Comparison of ENCODE assay signal across 8 mouse cellular contexts in genomic region chr8:83973161-83974031, GRCm38 (mm10). TPM values are rescaled to one million over a fixed set of nuclear protein-coding genes. Genes with fewer than 3 reads are reported as not detected.
A peak's percentile ranks its signal among the peaks of the same experiment; 100 is the strongest.
DNase-seq lines count a peak whose midpoint lies in the region; ATAC-seq and TF ChIP-seq lines count a peak whose summit lies in the region.

No protein-coding gene starts in this region.

- peak overlapping the region; percentile 66 for H3K4me3 ChIP-seq in C2C12 (ENCODE audit: insufficient read depth, poor library complexity, severe bottlenecking)
- peak overlapping the region; percentile 94 for H3K4me3 ChIP-seq in heart, embryonic 16.5 days (ENCODE audit: low read length)
- peak overlapping the region; percentile 73 to 84 for H3K4me3 ChIP-seq in liver, embryonic 14.5 days (ENCODE audit: insufficient read depth in 1 of 2, low read depth in 2 of 2, low read length in 2 of 2)
- peak overlapping the region; percentile 90 for H3K4me3 ChIP-seq in stomach, embryonic 14.5 days (ENCODE audit: low read depth, low read length)

- peak overlapping the region; percentile 85 for H3K27ac ChIP-seq in heart, embryonic 16.5 days (ENCODE audit: low read length)
- no peak overlapping the region for H3K27ac ChIP-seq in liver, embryonic 14.5 days
- peak overlapping the region; percentile 44; the same call in 1 of the 2 replicates for H3K27ac ChIP-seq in stomach, embryonic 14.5 days (ENCODE audit: low read length)

- H3K27me3 ChIP-seq in C2C12 (ENCODE audit: control insufficient read depth, insufficient read depth, insufficient read length) = no peaks in the 10 kb centered on the region
- H3K27me3 ChIP-seq in heart, embryonic 16.5 days (ENCODE audit: control insufficient read depth, insufficient read depth, low read length) = no peaks in the 10 kb centered on the region
- H3K27me3 ChIP-seq in liver, embryonic 14.5 days (ENCODE audit: control insufficient read depth, insufficient read depth, low read length) = no peaks in the 10 kb centered on the region
- H3K27me3 ChIP-seq in stomach, embryonic 14.5 days (ENCODE audit: control insufficient read depth, insufficient read depth, low read length) = no peaks in the 10 kb centered on the region

- 2% methylated on average over 37 of the region's 37 CpGs for WGBS in heart, embryonic 16.5 days
- WGBS in liver, embryonic 14.5 days (ENCODE audit: insufficient replicate concordance) = 7% methylated on average over 37 of the region's 37 CpGs
- 2% methylated on average over 37 of the region's 37 CpGs for WGBS in stomach, embryonic 14.5 days

- no peaks in the 10 kb centered on the region for H3K9me3 ChIP-seq in heart, embryonic 16.5 days (replicated peaks; ENCODE audit: control insufficient read depth, low read length)
- no peaks in the 10 kb centered on the region for H3K9me3 ChIP-seq in liver, embryonic 14.5 days (ENCODE audit: control insufficient read depth, low read length)
- H3K9me3 ChIP-seq in stomach, embryonic 14.5 days (ENCODE audit: control insufficient read depth, low read depth, low read length) = no peaks in the 10 kb centered on the region

- peaks cover 49% of the 10 kb centered on the region for H3K79me2 ChIP-seq in C2C12 (ENCODE audit: control insufficient read depth, insufficient read depth)

- peaks cover 7% of the 10 kb centered on the region for H3K79me3 ChIP-seq in C2C12 (ENCODE audit: low read depth)

- H3K4me2 ChIP-seq in heart, embryonic 16.5 days (ENCODE audit: low read depth, low read length) = peak overlapping the region; percentile 75
- H3K4me2 ChIP-seq in liver, embryonic 14.5 days (ENCODE audit: low read depth) = peak overlapping the region; percentile 99
- peak overlapping the region; percentile 98 for H3K4me2 ChIP-seq in stomach, embryonic 14.5 days (replicated peaks; ENCODE audit: low read depth, low read length)

- TF ChIP-seq CTCF in C2C12 (IDR thresholded peaks at IDR 0.05; ENCODE audit: control insufficient read depth, insufficient read depth, insufficient read length) = no peak
- TF ChIP-seq CTCF in liver, embryonic 14.5 days (IDR thresholded peaks at IDR 0.05; ENCODE audit: low read depth) = no peak

- peak; percentile 50 for DNase-seq in gastrocnemius, postnatal 10 days
- no peak for DNase-seq in gastrocnemius, adult 8-10 months (ENCODE audit: low spot score in 2 of 2)
- peak; percentile 73 for DNase-seq in cerebellum, adult 11-12 months
- no peak for DNase-seq in liver, embryonic 14.5 days (ENCODE audit: low read depth in 3 of 3, low spot score in 3 of 3)
- DNase-seq in layer of hippocampus, adult 9-11 months = no peak

- peak overlapping the region; percentile 97 for H3K9ac ChIP-seq in heart, embryonic 16.5 days (ENCODE audit: low read length)
- H3K9ac ChIP-seq in liver, embryonic 14.5 days (replicated peaks) = peak overlapping the region; percentile 75
- H3K9ac ChIP-seq in stomach, embryonic 14.5 days (replicated peaks; ENCODE audit: low read depth, low read length) = peak overlapping the region; percentile 83

- H3K4me1 ChIP-seq in heart, embryonic 16.5 days (ENCODE audit: control insufficient read depth, insufficient read depth, low read length) = peaks cover 42% of the 10 kb centered on the region
- H3K4me1 ChIP-seq in liver, embryonic 14.5 days (replicated peaks; ENCODE audit: control insufficient read depth in 2 of 2, insufficient read depth in 2 of 2, low read length in 1 of 2) = peaks cover 0 to 19% of the 10 kb centered on the region in 2 experiments; a peak in 3 of 4 replicates
- peaks cover 19% of the 10 kb centered on the region; the same call in 1 of the 2 replicates for H3K4me1 ChIP-seq in stomach, embryonic 14.5 days (ENCODE audit: control insufficient read depth, insufficient read depth, low read length)

- peaks cover 17% of the 10 kb centered on the region for H3K36me3 ChIP-seq in C2C12 (ENCODE audit: control insufficient read depth, insufficient read depth)
- peaks cover 8% of the 10 kb centered on the region for H3K36me3 ChIP-seq in heart, embryonic 16.5 days (ENCODE audit: control insufficient read depth, insufficient read depth)
- peaks cover 24% of the 10 kb centered on the region for H3K36me3 ChIP-seq in liver, embryonic 14.5 days (replicated peaks; ENCODE audit: control insufficient read depth, insufficient read depth, low read depth)
- H3K36me3 ChIP-seq in stomach, embryonic 14.5 days (ENCODE audit: control insufficient read depth, insufficient read depth, low read length) = peaks cover 4% of the 10 kb centered on the region; the same call in 1 of the 2 replicates

- TF ChIP-seq EP300 in liver, embryonic 14.5 days (IDR thresholded peaks at IDR 0.05; ENCODE audit: low read depth) = no peak

- H3ac ChIP-seq in C2C12 (ENCODE audit: control insufficient read depth, insufficient read length, low read depth) = peak overlapping the region; percentile 70

- peak; percentile 2 for ATAC-seq in heart, embryonic 16.5 days (replicated peaks; ENCODE audit: extremely low read depth, insufficient read depth, low FRiP score)
- peak; percentile 34 for ATAC-seq in liver, embryonic 14.5 days (ENCODE audit: insufficient read depth)
- ATAC-seq in stomach, embryonic 14.5 days (ENCODE audit: insufficient number of reproducible peaks, insufficient read depth, low FRiP score, low read depth) = peak; percentile 10

TF ChIP-seq in C2C12, 6 proteins besides CTCF, POLR2A, EP300 and RAD21:
- peak; percentile 59 for TF ChIP-seq MYOD1 (IDR thresholded peaks at IDR 0.05; ENCODE audit: control insufficient read depth, insufficient read length, low read depth)
- no peak for TF ChIP-seq MYOG (IDR thresholded peaks at IDR 0.05; ENCODE audit: control insufficient read depth, extremely low read depth, insufficient read length)
- TF ChIP-seq CEBPB (IDR thresholded peaks at IDR 0.05; ENCODE audit: low read depth) = no peak
TF ChIP-seq in C2C12: peak in this region for 1.

RNA-seq across cellular contexts. Expression of gene Prkaca, which starts 0.6 kb away (rescaled TPM):
- total RNA-seq in gastrocnemius, postnatal 10 days (2021) = 100 to 1,000 TPM; 490 to 518 TPM
- 100 to 1,000 TPM; 144 to 161 (median 159) TPM for total RNA-seq in gastrocnemius, adult 8-10 months (2022)
- polyA plus RNA-seq in C2C12 (2012; fragmentation: generic; extraction: Trizol) = 75.1 TPM
- 258 and 282 TPM in 2 replicates for polyA plus RNA-seq in heart, embryonic 16.5 days (2015; fragmentation: Nextera tagmentation; extraction: Ambion mirVana)
- polyA plus RNA-seq in liver, embryonic 14.5 days (2012; rRNA removed) = 19.9 and 24.8 TPM in 2 replicates
- 30.6 and 34.0 TPM in 2 replicates for polyA plus RNA-seq in liver, embryonic 14.5 days (2014; fragmentation: Nextera tagmentation; extraction: Ambion mirVana)
- 101 and 112 TPM in 2 replicates for polyA plus RNA-seq in stomach, embryonic 14.5 days (2014; fragmentation: Nextera tagmentation; extraction: Ambion mirVana)

RNA-seq across cellular contexts. Expression of gene Asf1b, which starts 18.1 kb away (rescaled TPM):
- 1 to 10 TPM; 6.5 to 7.3 TPM for total RNA-seq in gastrocnemius, postnatal 10 days (2021)
- under 1 TPM; 0.31 to 0.56 (median 0.41) TPM for total RNA-seq in gastrocnemius, adult 8-10 months (2022)
- polyA plus RNA-seq in C2C12 (2012; fragmentation: generic; extraction: Trizol) = 140 TPM
- 65.2 and 69.1 TPM in 2 replicates for polyA plus RNA-seq in heart, embryonic 16.5 days (2015; fragmentation: Nextera tagmentation; extraction: Ambion mirVana)
- 92.7 and 98.5 TPM in 2 replicates for polyA plus RNA-seq in liver, embryonic 14.5 days (2012; rRNA removed)
- polyA plus RNA-seq in liver, embryonic 14.5 days (2014; fragmentation: Nextera tagmentation; extraction: Ambion mirVana) = 130 and 138 TPM in 2 replicates
- polyA plus RNA-seq in stomach, embryonic 14.5 days (2014; fragmentation: Nextera tagmentation; extraction: Ambion mirVana) = 53.2 and 58.2 TPM in 2 replicates

RNA-seq across cellular contexts. Expression of gene Gm10644, which starts 18.4 kb away (rescaled TPM):
- under 1 TPM in 1 of 2 experiments, not detected in 1; 0.32 TPM for total RNA-seq in gastrocnemius, postnatal 10 days (2021)
- under 1 TPM; 0.24 to 0.94 (median 0.58) TPM for total RNA-seq in gastrocnemius, adult 8-10 months (2022)
- polyA plus RNA-seq in C2C12 (2012; fragmentation: generic; extraction: Trizol) = 0.08 TPM
- 1.0 and 1.2 TPM in 2 replicates for polyA plus RNA-seq in heart, embryonic 16.5 days (2015; fragmentation: Nextera tagmentation; extraction: Ambion mirVana)
- 0.30 and 0.31 TPM in 2 replicates for polyA plus RNA-seq in liver, embryonic 14.5 days (2012; rRNA removed)
- polyA plus RNA-seq in liver, embryonic 14.5 days (2014; fragmentation: Nextera tagmentation; extraction: Ambion mirVana) = 0.09 and 0.30 TPM in 2 replicates
- polyA plus RNA-seq in stomach, embryonic 14.5 days (2014; fragmentation: Nextera tagmentation; extraction: Ambion mirVana) = 0.56 and 0.70 TPM in 2 replicates

RNA-seq across cellular contexts. Expression of gene Samd1, which starts 24.1 kb away (rescaled TPM):
- total RNA-seq in gastrocnemius, postnatal 10 days (2021) = 10 to 100 TPM; 24.8 to 30.3 TPM
- total RNA-seq in gastrocnemius, adult 8-10 months (2022) = 10 to 100 TPM; 14.6 to 17.7 (median 16.2) TPM
- 69.7 TPM for polyA plus RNA-seq in C2C12 (2012; fragmentation: generic; extraction: Trizol)
- 5.4 and 6.0 TPM in 2 replicates for polyA plus RNA-seq in heart, embryonic 16.5 days (2015; fragmentation: Nextera tagmentation; extraction: Ambion mirVana)
- polyA plus RNA-seq in liver, embryonic 14.5 days (2012; rRNA removed) = 32.5 and 34.5 TPM in 2 replicates
- 9.1 and 9.3 TPM in 2 replicates for polyA plus RNA-seq in liver, embryonic 14.5 days (2014; fragmentation: Nextera tagmentation; extraction: Ambion mirVana)
- polyA plus RNA-seq in stomach, embryonic 14.5 days (2014; fragmentation: Nextera tagmentation; extraction: Ambion mirVana) = 17.5 and 18.3 TPM in 2 replicates

RNA-seq across cellular contexts. Expression of gene 1700067K01Rik, which starts 27.9 kb away (rescaled TPM):
- under 1 TPM in 1 of 2 experiments, not detected in 1; 0.47 TPM for total RNA-seq in gastrocnemius, postnatal 10 days (2021)
- total RNA-seq in gastrocnemius, adult 8-10 months (2022) = not detected
- 0.12 TPM for polyA plus RNA-seq in C2C12 (2012; fragmentation: generic; extraction: Trizol)
- polyA plus RNA-seq in heart, embryonic 16.5 days (2015; fragmentation: Nextera tagmentation; extraction: Ambion mirVana) = 0.89 and 1.1 TPM in 2 replicates
- 0.41 and 0.65 TPM in 2 replicates for polyA plus RNA-seq in liver, embryonic 14.5 days (2012; rRNA removed)
- polyA plus RNA-seq in liver, embryonic 14.5 days (2014; fragmentation: Nextera tagmentation; extraction: Ambion mirVana) = 0.41 and 0.49 TPM in 2 replicates
- polyA plus RNA-seq in stomach, embryonic 14.5 days (2014; fragmentation: Nextera tagmentation; extraction: Ambion mirVana) = 0.71 and 0.87 TPM in 2 replicates

Comparison
In these comparisons a context has a peak if more than half of its experiments do, and no peak if none do; other contexts are left out.
1. DNase-seq: peak in gastrocnemius, postnatal 10 days (single experiment) and cerebellum, adult 11-12 months (single experiment); none in gastrocnemius, adult 8-10 months (0 of 2), liver, embryonic 14.5 days (0 of 3) and layer of hippocampus, adult 9-11 months (single experiment).
2. Peak in every context shown above with its lines, with median percentiles within 50 percentile points of each other: H3K4me3 ChIP-seq, ATAC-seq, H3K4me2 ChIP-seq and H3K9ac ChIP-seq.